Mouse (Mus musculus): Measurements from ENCODE around the gene Ifnlr1. TPM values are rescaled to one million over a fixed set of nuclear protein-coding genes. Genes with fewer than 3 reads are reported as not detected.

Gene Ifnlr1
- total RNA-seq, 1 experiment = 3.3 TPM

DNA sequence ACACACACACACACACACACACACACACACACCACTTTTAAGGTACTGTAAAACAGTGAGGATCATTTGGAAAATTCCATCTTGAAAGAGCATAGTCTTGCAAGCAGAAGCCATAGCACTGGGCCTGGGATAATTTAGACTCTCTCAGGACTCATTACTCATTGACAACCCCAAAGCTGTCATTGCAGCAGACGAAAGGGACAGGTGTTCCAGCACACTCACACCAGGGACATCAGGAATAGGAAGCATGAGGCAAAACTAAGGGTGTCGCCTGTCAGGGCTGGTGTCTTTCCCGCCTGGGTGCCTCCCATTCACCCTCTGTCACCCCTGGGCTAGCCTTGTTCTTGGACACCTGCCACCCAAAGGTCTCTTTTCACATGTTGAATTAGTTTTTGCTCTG is 50.8 kb downstream of the Ifnlr1 start:
- TF ChIP-seq ZNF384 (IDR thresholded peaks at IDR 0.05; ENCODE audit: low read depth, low read length) = no peak
- TF ChIP-seq CHD2 (IDR thresholded peaks at IDR 0.05; ENCODE audit: low read depth, low read length) = no peak
- TF ChIP-seq MAFK (IDR thresholded peaks at IDR 0.05; ENCODE audit: insufficient read depth, low read depth, low read length) = no peak
- no peak for TF ChIP-seq HCFC1 (IDR thresholded peaks at IDR 0.05; ENCODE audit: borderline replicate concordance, insufficient read depth, low read length)
- TF ChIP-seq ZC3H11A (IDR thresholded peaks at IDR 0.05; ENCODE audit: borderline replicate concordance, low read depth, low read length) = no peak
- Histone ChIP-seq H3K9ac (ENCODE audit: insufficient read depth, low read depth, low read length, poor library complexity, severe bottlenecking) (no peak overlapping the region), H3K4me3 (ENCODE audit: insufficient read depth in 1 of 2, low read depth in 1 of 2, low read length in 2 of 2, poor library complexity in 1 of 2, severe bottlenecking in 1 of 2) (no peak overlapping the region), H3K4me1 (ENCODE audit: control insufficient read depth in 2 of 2, insufficient read depth in 2 of 2, low read length in 2 of 2, poor library complexity in 1 of 2) (no peaks in the 10 kb centered on the region; a peak in 1 of 4 replicates), H3K27ac (ENCODE audit: insufficient read depth, low read depth, low read length, poor library complexity, severe bottlenecking) (no peak overlapping the region), H3K9me3 (ENCODE audit: control insufficient read depth, insufficient read depth, low read depth, low read length) (no peaks in the 10 kb centered on the region), H3K36me3 (ENCODE audit: control insufficient read depth, insufficient read depth, low read length, poor library complexity, severe bottlenecking) (no peaks in the 10 kb centered on the region)
- in situ Hi-C loops (cut with MboI; ENCODE audit: low sequenced_read_pairs in 2 of 2, unreplicated experiment in 2 of 2) = no loop called here
- DNase-seq (ENCODE audit: low read depth, low spot score) = no peak

DNA sequence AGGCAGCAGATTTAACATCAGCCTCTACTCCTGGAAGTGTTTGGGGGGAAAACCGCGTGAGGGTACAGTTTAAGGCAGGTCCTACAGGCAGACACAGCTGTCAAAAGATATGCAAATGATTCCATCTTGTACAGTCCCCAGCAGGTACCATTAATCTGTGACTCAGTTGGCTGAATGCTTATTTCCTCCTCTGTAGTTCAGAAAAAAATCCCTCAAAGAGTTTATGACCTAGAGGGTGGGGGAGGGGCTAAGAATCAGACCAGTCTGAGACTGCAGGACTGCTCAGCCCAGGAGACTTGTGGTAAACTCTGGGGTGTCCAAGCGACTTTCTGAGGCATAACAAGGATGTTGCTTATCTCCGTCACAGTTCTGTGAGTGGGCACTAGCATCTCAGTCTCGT is 52.1 kb downstream of the Ifnlr1 start:
- TF ChIP-seq CHD2 (IDR thresholded peaks at IDR 0.05; ENCODE audit: low read depth, low read length) (no peak), ZC3H11A (IDR thresholded peaks at IDR 0.05; ENCODE audit: borderline replicate concordance, low read depth, low read length) (no peak), HCFC1 (IDR thresholded peaks at IDR 0.05; ENCODE audit: borderline replicate concordance, insufficient read depth, low read length) (no peak), MAFK (IDR thresholded peaks at IDR 0.05; ENCODE audit: insufficient read depth, low read depth, low read length) (no peak), ZNF384 (IDR thresholded peaks at IDR 0.05; ENCODE audit: low read depth, low read length) (no peak)
- H3K9ac ChIP-seq (ENCODE audit: insufficient read depth, low read depth, low read length, poor library complexity, severe bottlenecking) = no peak overlapping the region
- no peak overlapping the region for H3K27ac ChIP-seq (ENCODE audit: insufficient read depth, low read depth, low read length, poor library complexity, severe bottlenecking)
- no peak overlapping the region for H3K4me3 ChIP-seq (ENCODE audit: insufficient read depth in 1 of 2, low read depth in 1 of 2, low read length in 2 of 2, poor library complexity in 1 of 2, severe bottlenecking in 1 of 2)
- no peaks in the 10 kb centered on the region for H3K36me3 ChIP-seq (ENCODE audit: control insufficient read depth, insufficient read depth, low read length, poor library complexity, severe bottlenecking)
- no peaks in the 10 kb centered on the region; a peak in 1 of 4 replicates for H3K4me1 ChIP-seq (ENCODE audit: control insufficient read depth in 2 of 2, insufficient read depth in 2 of 2, low read length in 2 of 2, poor library complexity in 1 of 2)
- in situ Hi-C loops (cut with MboI; ENCODE audit: low sequenced_read_pairs in 2 of 2, unreplicated experiment in 2 of 2) = no loop called here
- H3K9me3 ChIP-seq (ENCODE audit: control insufficient read depth, insufficient read depth, low read depth, low read length) = no peaks in the 10 kb centered on the region
- no peak for DNase-seq (ENCODE audit: low read depth, low spot score)

DNA sequence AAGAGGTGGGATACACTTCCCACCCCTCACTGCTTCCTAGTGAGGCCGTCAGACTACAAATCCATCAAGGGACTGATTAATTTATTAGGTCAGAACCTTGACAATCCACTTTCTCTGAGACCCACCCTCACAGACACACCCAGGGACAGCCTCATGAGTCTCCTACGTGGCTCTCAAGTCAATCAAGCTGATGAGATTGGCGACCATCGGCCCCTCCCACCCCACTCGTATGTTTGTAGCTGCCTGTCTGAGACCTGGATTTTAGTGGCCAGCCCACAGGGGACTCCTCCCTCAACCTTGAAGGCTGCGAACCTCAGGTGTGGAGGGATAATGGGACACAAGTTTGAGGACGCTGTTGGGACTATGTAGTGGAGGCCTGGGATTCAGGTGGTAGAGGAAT is 53.1 kb downstream of the Ifnlr1 start:
- no peak for DNase-seq (ENCODE audit: low read depth, low spot score)
- Histone ChIP-seq H3K36me3 (ENCODE audit: control insufficient read depth, insufficient read depth, low read length, poor library complexity, severe bottlenecking) (no peaks in the 10 kb centered on the region), H3K4me3 (ENCODE audit: insufficient read depth in 1 of 2, low read depth in 1 of 2, low read length in 2 of 2, poor library complexity in 1 of 2, severe bottlenecking in 1 of 2) (no peak overlapping the region), H3K4me1 (ENCODE audit: control insufficient read depth in 2 of 2, insufficient read depth in 2 of 2, low read length in 2 of 2, poor library complexity in 1 of 2) (no peaks in the 10 kb centered on the region; a peak in 1 of 4 replicates), H3K9ac (ENCODE audit: insufficient read depth, low read depth, low read length, poor library complexity, severe bottlenecking) (no peak overlapping the region), H3K9me3 (ENCODE audit: control insufficient read depth, insufficient read depth, low read depth, low read length) (no peaks in the 10 kb centered on the region), H3K27ac (ENCODE audit: insufficient read depth, low read depth, low read length, poor library complexity, severe bottlenecking) (no peak overlapping the region)
- TF ChIP-seq ZNF384 (IDR thresholded peaks at IDR 0.05; ENCODE audit: low read depth, low read length) (no peak), MAFK (IDR thresholded peaks at IDR 0.05; ENCODE audit: insufficient read depth, low read depth, low read length) (no peak), HCFC1 (IDR thresholded peaks at IDR 0.05; ENCODE audit: borderline replicate concordance, insufficient read depth, low read length) (no peak), ZC3H11A (IDR thresholded peaks at IDR 0.05; ENCODE audit: borderline replicate concordance, low read depth, low read length) (no peak), CHD2 (IDR thresholded peaks at IDR 0.05; ENCODE audit: low read depth, low read length) (no peak)
- in situ Hi-C loops (cut with MboI; ENCODE audit: low sequenced_read_pairs in 2 of 2, unreplicated experiment in 2 of 2) = no loop called here

DNA sequence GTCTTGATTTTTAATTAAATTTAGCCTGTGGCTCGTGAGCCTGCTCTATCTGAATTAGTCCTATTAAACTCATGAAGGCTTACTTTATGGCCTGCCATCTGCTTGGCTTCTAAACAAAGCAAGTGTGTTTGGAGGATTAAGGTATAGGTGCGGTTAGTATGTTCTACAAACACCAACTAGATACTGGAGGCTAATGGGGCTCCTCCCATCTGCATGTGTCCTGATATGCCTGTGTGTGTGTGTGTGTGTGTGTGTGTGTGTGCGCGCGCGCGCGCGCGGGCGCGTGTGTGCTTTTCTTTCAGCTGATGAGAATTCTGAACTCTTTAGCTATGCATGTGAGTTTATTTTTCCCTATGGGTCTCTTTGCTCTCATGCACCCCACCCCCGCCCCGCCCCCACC is 53.6 kb downstream of the Ifnlr1 start:
- no peak overlapping the region for H3K9ac ChIP-seq (ENCODE audit: insufficient read depth, low read depth, low read length, poor library complexity, severe bottlenecking)
- H3K36me3 ChIP-seq (ENCODE audit: control insufficient read depth, insufficient read depth, low read length, poor library complexity, severe bottlenecking) = no peaks in the 10 kb centered on the region
- no peak overlapping the region for H3K27ac ChIP-seq (ENCODE audit: insufficient read depth, low read depth, low read length, poor library complexity, severe bottlenecking)
- H3K4me3 ChIP-seq (ENCODE audit: insufficient read depth in 1 of 2, low read depth in 1 of 2, low read length in 2 of 2, poor library complexity in 1 of 2, severe bottlenecking in 1 of 2) = no peak overlapping the region
- no peak for TF ChIP-seq CHD2 (IDR thresholded peaks at IDR 0.05; ENCODE audit: low read depth, low read length)
- TF ChIP-seq MAFK (IDR thresholded peaks at IDR 0.05; ENCODE audit: insufficient read depth, low read depth, low read length) = no peak
- TF ChIP-seq ZC3H11A (IDR thresholded peaks at IDR 0.05; ENCODE audit: borderline replicate concordance, low read depth, low read length) = no peak
- H3K9me3 ChIP-seq (ENCODE audit: control insufficient read depth, insufficient read depth, low read depth, low read length) = no peaks in the 10 kb centered on the region
- in situ Hi-C loops (cut with MboI; ENCODE audit: low sequenced_read_pairs in 2 of 2, unreplicated experiment in 2 of 2) = no loop called here
- no peaks in the 10 kb centered on the region; a peak in 1 of 4 replicates for H3K4me1 ChIP-seq (ENCODE audit: control insufficient read depth in 2 of 2, insufficient read depth in 2 of 2, low read length in 2 of 2, poor library complexity in 1 of 2)
- no peak for DNase-seq (ENCODE audit: low read depth, low spot score)

DNA sequence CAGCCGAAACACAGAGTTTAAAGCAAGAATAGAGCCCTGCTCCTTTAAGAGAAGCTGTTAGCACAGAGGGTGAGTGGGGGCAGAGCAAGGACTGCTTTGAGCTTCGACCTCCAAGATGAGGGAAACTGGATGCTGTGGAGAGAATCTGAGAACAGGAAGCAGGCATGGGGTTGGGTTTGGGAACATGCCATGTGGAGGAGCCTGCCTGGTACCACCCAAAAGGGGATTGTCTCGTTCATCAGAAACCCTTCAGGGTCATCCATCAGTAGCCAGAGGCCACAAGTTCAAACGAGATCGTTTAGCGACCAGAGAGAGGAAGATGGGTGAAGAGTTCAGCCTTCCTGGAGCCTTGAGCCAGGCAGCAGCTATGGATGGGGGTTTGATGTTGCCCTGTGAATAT is 57.4 kb downstream of the Ifnlr1 start:
- H3K36me3 ChIP-seq (ENCODE audit: control insufficient read depth, insufficient read depth, low read length, poor library complexity, severe bottlenecking) = no peaks in the 10 kb centered on the region
- H3K27ac ChIP-seq (ENCODE audit: insufficient read depth, low read depth, low read length, poor library complexity, severe bottlenecking) = no peak overlapping the region
- in situ Hi-C loops (cut with MboI; ENCODE audit: low sequenced_read_pairs in 2 of 2, unreplicated experiment in 2 of 2) = no loop called here
- H3K4me3 ChIP-seq (ENCODE audit: insufficient read depth in 1 of 2, low read depth in 1 of 2, low read length in 2 of 2, poor library complexity in 1 of 2, severe bottlenecking in 1 of 2) = no peak overlapping the region
- no peak for TF ChIP-seq ZNF384 (IDR thresholded peaks at IDR 0.05; ENCODE audit: low read depth, low read length)
- TF ChIP-seq ZC3H11A (IDR thresholded peaks at IDR 0.05; ENCODE audit: borderline replicate concordance, low read depth, low read length) = no peak
- TF ChIP-seq MAFK (IDR thresholded peaks at IDR 0.05; ENCODE audit: insufficient read depth, low read depth, low read length) = no peak
- TF ChIP-seq CHD2 (IDR thresholded peaks at IDR 0.05; ENCODE audit: low read depth, low read length) = no peak
- no peak for TF ChIP-seq HCFC1 (IDR thresholded peaks at IDR 0.05; ENCODE audit: borderline replicate concordance, insufficient read depth, low read length)
- no peak for DNase-seq (ENCODE audit: low read depth, low spot score)
- no peaks in the 10 kb centered on the region for H3K9me3 ChIP-seq (ENCODE audit: control insufficient read depth, insufficient read depth, low read depth, low read length)
- no peak overlapping the region for H3K9ac ChIP-seq (ENCODE audit: insufficient read depth, low read depth, low read length, poor library complexity, severe bottlenecking)
- peaks cover 0 to 2% of the 10 kb centered on the region in 2 experiments; a peak in 1 of 4 replicates for H3K4me1 ChIP-seq (ENCODE audit: control insufficient read depth in 2 of 2, insufficient read depth in 2 of 2, low read length in 2 of 2, poor library complexity in 1 of 2)
